Mouse (Mus musculus): ENCODE results near the gene Rbpj.

GRCm38 (mm10) chr5:53593080-53593688, 127.2 kb downstream of the Rbpj start:
- TF ChIP-seq CTCF (conservative IDR thresholded peaks at IDR 0.05; ENCODE audit: insufficient read depth, insufficient read length, low read depth, low read length) (no peak), POLR2A (IDR thresholded peaks at IDR 0.05; ENCODE audit: low read depth, low read length) (no peak)

Measured in kidney, adult 2 months (tissue).